Mouse (Mus musculus): ENCODE data around the gene Chrna1.

Chrna1 gene

GRCm38 (mm10) chr2:73554389-73554788, 25.7 kb downstream of the Chrna1 start:
- DNase-seq: no peak

GRCm38 (mm10) chr2:73552926-73553325, 27.2 kb downstream of the Chrna1 start:
- DNase-seq: no peak

GRCm38 (mm10) chr2:73550725-73551124, 29.4 kb downstream of the Chrna1 start:
- no peak for DNase-seq

- DNase-seq: no peak
These were observed 31.6 kb downstream of the Chrna1 start for GRCm38 (mm10) chr2:73548542-73548941.

GRCm38 (mm10) chr2:73547256-73547655, 32.9 kb downstream of the Chrna1 start:
- DNase-seq: no peak

- DNase-seq: no peak
These were observed 34.6 kb downstream of the Chrna1 start for GRCm38 (mm10) chr2:73545556-73545955.

- DNase-seq: peak in 1 of 2 experiments; percentile 15
These were observed 39.5 kb downstream of the Chrna1 start for GRCm38 (mm10) chr2:73540450-73541162.

- DNase-seq: peak in 1 of 2 experiments; percentile 13
These were observed 40.4 kb downstream of the Chrna1 start for GRCm38 (mm10) chr2:73539697-73540096.

- DNase-seq: no peak
These were observed 41.0 kb downstream of the Chrna1 start for GRCm38 (mm10) chr2:73539141-73539540.

- no peak for DNase-seq
These were observed 41.5 kb downstream of the Chrna1 start for GRCm38 (mm10) chr2:73538590-73538989.

GRCm38 (mm10) chr2:73536091-73536783, 43.9 kb downstream of the Chrna1 start:
- no peak for DNase-seq

GRCm38 (mm10) chr2:73534720-73535119, 45.4 kb downstream of the Chrna1 start:
- no peak for DNase-seq

GRCm38 (mm10) chr2:73530487-73530886, 49.7 kb downstream of the Chrna1 start:
- DNase-seq: no peak

- peak in 1 of 2 experiments; percentile 31 for DNase-seq
These were observed 50.5 kb downstream of the Chrna1 start, which contains the start of gene Wipf1 for GRCm38 (mm10) chr2:73529356-73530330. Gene Wipf1, minus strand, starts transcription at chr2:73529734.

- DNase-seq: peak in 1 of 2 experiments; percentile 20
These were observed 51.4 kb downstream of the Chrna1 start for GRCm38 (mm10) chr2:73528516-73529355.

- DNase-seq: no peak
These were observed 52.2 kb downstream of the Chrna1 start for GRCm38 (mm10) chr2:73527956-73528355.

GRCm38 (mm10) chr2:73526691-73527090, 53.4 kb downstream of the Chrna1 start:
- DNase-seq: no peak

- no peak for DNase-seq
These were observed 57.2 kb downstream of the Chrna1 start for GRCm38 (mm10) chr2:73522891-73523290.

- no peak for DNase-seq
These were observed 57.8 kb downstream of the Chrna1 start for GRCm38 (mm10) chr2:73522336-73522735.

- DNase-seq: no peak
These were observed 58.4 kb downstream of the Chrna1 start for GRCm38 (mm10) chr2:73521737-73522136.

GRCm38 (mm10) chr2:73518966-73519365, 61.2 kb downstream of the Chrna1 start:
- DNase-seq: no peak

- no peak for DNase-seq
These were observed 61.8 kb downstream of the Chrna1 start for GRCm38 (mm10) chr2:73518311-73518710.
